Mouse (Mus musculus) lung, adult 2 months (tissue): Measurements from ENCODE around the gene Mnd1. TPM values are rescaled to one million over a fixed set of nuclear protein-coding genes. Genes with fewer than 3 reads are reported as not detected.

ENCODE experiments used
- DNase-seq: peaks from one replicate; pipeline ENCODE4 v3.0.0; 2022
- H3K4me1 ChIP-seq: fragments of 200-500 bp; 2 replicates; pipeline ENCODE4 v1.6.1; 2011; ENCODE audit warnings: low read length; ENCODE audit not compliant: control insufficient read depth, insufficient read depth
- H3K4me3 ChIP-seq: fragments of 200-500 bp; replicated peaks from 2 replicates; pipeline ENCODE3; 2011; ENCODE audit warnings: low read depth, mild to moderate bottlenecking, control low read depth, low read length; ENCODE audit errors: extremely low read depth
- CTCF ChIP-seq: fragments of 200-500 bp; IDR thresholded peaks from 2 replicates; pipeline ENCODE4 v1.5.1; 2011; ENCODE audit warnings: mild to moderate bottlenecking, low read length, control low read depth; ENCODE audit not compliant: insufficient read depth
- POLR2A ChIP-seq: fragments of 200-500 bp; IDR thresholded peaks from 2 replicates; pipeline ENCODE4 v1.6.1; 2011; ENCODE audit warnings: low read depth, mild to moderate bottlenecking, control low read depth, low read length, borderline replicate concordance; ENCODE audit errors: extremely low read depth
- WGBS: fragments of 180-500 bp; shearing (Covaris S2); methylation state at CpG from one replicate; pipeline ENCODE4 v1.1.7; 2018; 5-methylcytosine and 5-hydroxymethylcytosine counted together
- polyA plus RNA-seq: library from polyadenylated mRNA; depleted of rRNA; stranded (reverse); fragments of >200 nt; gene quantifications from 2 replicates; pipeline ENCODE4 v1.2.3, GENCODE M21; 2012

Gene Mnd1
- polyA plus RNA-seq, 1 experiment, result 0.14 TPM

DNA sequence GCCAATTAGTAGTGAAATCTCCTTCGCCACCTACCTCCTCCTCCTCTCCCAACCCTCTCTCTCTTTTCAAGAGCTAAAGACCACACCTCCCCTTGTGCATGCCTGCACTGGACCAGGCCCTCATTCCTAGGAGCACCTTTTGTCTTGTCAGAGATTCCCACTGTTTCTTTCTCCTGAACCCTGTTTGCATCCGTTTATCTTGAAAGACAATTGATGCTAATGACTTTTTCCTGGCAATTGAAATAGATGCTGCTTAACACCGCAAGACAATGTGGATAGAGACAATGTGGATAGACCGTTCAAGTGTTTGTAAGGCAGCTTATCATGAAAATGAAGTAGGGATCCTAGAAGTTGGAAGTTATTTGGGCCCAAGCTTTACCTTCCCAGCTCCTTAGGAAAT is 26.1 kb upstream of the Mnd1 start:
- Histone ChIP-seq H3K4me1 (no peaks in the 10 kb centered on the region), H3K4me3 (no peak overlapping the region)
- WGBS, result 66% methylated on average over 4 of the region's 4 CpGs
- no peak for DNase-seq
- TF ChIP-seq CTCF, result no peak
- no peak for TF ChIP-seq POLR2A

- no peak for TF ChIP-seq POLR2A
- H3K4me1 ChIP-seq, result no peaks in the 10 kb centered on the region
- no peak for DNase-seq
- WGBS, result 40% methylated on average over 8 of the region's 8 CpGs
- no peak overlapping the region for H3K4me3 ChIP-seq
Observed at GRCm38 (mm10) chr3:84181102-84181501, 25.5 kb upstream of the Mnd1 start.

GRCm38 (mm10) chr3:84180304-84180703 is 24.7 kb upstream of the Mnd1 start:
- DNase-seq, result no peak
- H3K4me3 ChIP-seq, result no peak overlapping the region
- TF ChIP-seq POLR2A (no peak), CTCF (no peak)
- no peaks in the 10 kb centered on the region for H3K4me1 ChIP-seq
- 86% methylated on average over 2 of the region's 2 CpGs for WGBS

DNA sequence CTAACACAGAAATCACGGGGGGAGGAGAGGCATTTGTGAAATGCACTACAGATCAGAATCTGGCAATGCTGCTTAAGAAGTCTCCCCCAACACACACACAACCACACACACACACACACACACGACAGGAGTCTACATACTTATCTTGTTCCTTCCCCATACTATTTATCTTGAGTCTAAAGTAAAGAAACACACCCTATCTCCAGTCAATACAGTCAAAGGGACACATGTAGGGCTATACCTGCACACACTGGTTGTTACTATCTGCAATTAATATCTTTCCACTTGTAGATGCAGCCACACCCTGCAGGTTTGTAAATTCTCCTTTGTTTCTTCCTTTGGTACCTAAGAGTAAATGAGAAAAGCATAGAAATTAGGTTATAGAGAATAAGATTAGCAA is 22.2 kb upstream of the Mnd1 start:
- Histone ChIP-seq H3K4me3 (no peak overlapping the region), H3K4me1 (no peaks in the 10 kb centered on the region)
- WGBS, result 52% methylated on average over 2 of the region's 2 CpGs
- TF ChIP-seq POLR2A (no peak), CTCF (no peak)
- no peak for DNase-seq

GRCm38 (mm10) chr3:84175337-84176315 is 20.0 kb upstream of the Mnd1 start:
- WGBS, result 52% methylated on average over 7 of the region's 7 CpGs
- Histone ChIP-seq H3K4me1 (no peaks in the 10 kb centered on the region), H3K4me3 (no peak overlapping the region)
- TF ChIP-seq CTCF, result peak; percentile 92
- no peak for TF ChIP-seq POLR2A
- DNase-seq, result peak; percentile 67

DNA sequence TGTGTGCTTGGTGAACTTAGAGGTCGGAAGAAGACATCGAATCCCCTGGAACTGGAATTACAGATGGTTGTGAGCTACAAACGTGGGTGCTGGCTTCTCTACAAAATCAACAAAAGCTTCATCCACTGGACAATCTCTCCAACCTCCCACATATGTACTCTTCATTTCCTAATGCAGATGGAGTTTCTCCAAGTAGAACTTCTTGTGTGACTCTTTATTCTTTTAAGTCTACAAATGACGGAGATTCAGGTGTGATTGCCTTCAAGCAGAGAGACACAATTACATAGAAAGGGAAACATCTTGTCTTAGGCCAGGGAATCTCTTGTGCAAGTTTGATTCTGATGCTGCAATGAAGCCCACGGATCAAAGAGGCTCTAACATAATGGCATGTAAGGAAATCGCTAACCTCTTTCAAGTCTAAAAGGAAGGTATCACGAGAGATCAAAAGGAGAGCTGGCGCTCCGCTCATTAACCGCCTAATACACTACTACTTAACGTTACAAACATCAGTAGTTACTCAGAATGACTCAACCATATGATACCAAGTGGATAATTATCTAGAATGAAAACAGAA is 18.1 kb upstream of the Mnd1 start, which contains the start of gene Gm6525:
Gene Gm6525 (plus strand): TSS at position 524 of the 574 bp plus-strand sequence.
- 86% methylated on average over 11 of the region's 11 CpGs for WGBS
- DNase-seq, result no peak
- TF ChIP-seq CTCF (no peak), POLR2A (no peak)

DNA sequence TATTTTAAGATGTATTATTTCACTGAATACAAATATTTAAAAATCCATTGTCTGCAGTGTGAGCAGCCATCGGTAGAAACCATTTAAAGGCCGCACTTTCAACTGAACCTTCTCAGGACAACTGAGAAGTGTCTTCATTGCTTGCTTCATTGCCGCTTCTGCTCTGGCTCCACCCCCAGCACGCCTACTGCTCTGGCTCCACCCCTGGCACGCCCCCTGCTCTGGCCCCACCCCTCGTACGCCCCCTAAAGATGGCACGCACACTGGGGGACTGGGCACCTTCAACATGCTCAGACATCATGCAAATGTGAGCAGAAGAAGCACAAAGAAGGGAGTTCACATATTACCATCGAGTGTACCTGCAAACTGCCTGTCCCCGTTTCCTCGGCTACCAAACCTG is 16.8 kb upstream of the Mnd1 start:
- 47% methylated on average over 11 of the region's 11 CpGs for WGBS
- Histone ChIP-seq H3K4me3 (no peak overlapping the region), H3K4me1 (no peaks in the 10 kb centered on the region)
- TF ChIP-seq CTCF, result no peak
- TF ChIP-seq POLR2A, result no peak
- no peak for DNase-seq

More for the DNA sequence above, 18.1 kb upstream of the Mnd1 start, which contains the start of gene Gm6525:
- Histone ChIP-seq H3K4me1 (no peaks in the 10 kb centered on the region), H3K4me3 (no peak within 1 kb of the TSS)

GRCm38 (mm10) chr3:84169393-84170005 is 13.9 kb upstream of the Mnd1 start:
- no peaks in the 10 kb centered on the region for H3K4me1 ChIP-seq
- H3K4me3 ChIP-seq, result no peak overlapping the region
- DNase-seq, result no peak
- TF ChIP-seq CTCF, result 0 out of 2 replicates have a peak, but pooled peaks have one; percentile 12
- no peak for TF ChIP-seq POLR2A
- WGBS, result 69% methylated on average over 8 of the region's 8 CpGs

- H3K4me1 ChIP-seq, result no peaks in the 10 kb centered on the region
- 81% methylated on average over 6 of the region's 6 CpGs for WGBS
- no peak overlapping the region for H3K4me3 ChIP-seq
- DNase-seq, result no peak
- TF ChIP-seq CTCF, result no peak
- no peak for TF ChIP-seq POLR2A
Observed at GRCm38 (mm10) chr3:84168943-84169342, 13.4 kb upstream of the Mnd1 start.
